Mouse (Mus musculus): ENCODE data around the gene 4933414I15Rik.
A peak's percentile ranks its signal among the peaks of the same experiment; 100 is the strongest.

4933414I15Rik gene

GRCm38 (mm10) chr11:50943506-50943905 is at the start of gene 4933414I15Rik:
4933414I15Rik (minus strand) TSS chr11:50943765.
- no peak for DNase-seq (ENCODE audit: low spot score)

GRCm38 (mm10) chr11:50981667-50982066 is 38.1 kb upstream of the 4933414I15Rik start, which contains the start of gene Olfr1377:
Olfr1377 (plus strand) TSS chr11:50981967.
- DNase-seq (ENCODE audit: low spot score), result no peak

- DNase-seq (ENCODE audit: low spot score), result no peak
These were observed 33.7 kb upstream of the 4933414I15Rik start for GRCm38 (mm10) chr11:50977216-50977615.

- no peak for DNase-seq (ENCODE audit: low spot score)
These were observed 22.7 kb upstream of the 4933414I15Rik start, which contains the start of gene Olfr1378 for GRCm38 (mm10) chr11:50966230-50966629. Olfr1378 (plus strand) TSS chr11:50966530.

- no peak for DNase-seq (ENCODE audit: low spot score)
These were observed 21.3 kb upstream of the 4933414I15Rik start for GRCm38 (mm10) chr11:50964886-50965285.

- no peak for DNase-seq (ENCODE audit: low spot score)
These were observed 10.1 kb upstream of the 4933414I15Rik start, which contains the start of gene Prop1 for GRCm38 (mm10) chr11:50953665-50954064. Prop1 (minus strand) TSS chr11:50953765.

DNA sequence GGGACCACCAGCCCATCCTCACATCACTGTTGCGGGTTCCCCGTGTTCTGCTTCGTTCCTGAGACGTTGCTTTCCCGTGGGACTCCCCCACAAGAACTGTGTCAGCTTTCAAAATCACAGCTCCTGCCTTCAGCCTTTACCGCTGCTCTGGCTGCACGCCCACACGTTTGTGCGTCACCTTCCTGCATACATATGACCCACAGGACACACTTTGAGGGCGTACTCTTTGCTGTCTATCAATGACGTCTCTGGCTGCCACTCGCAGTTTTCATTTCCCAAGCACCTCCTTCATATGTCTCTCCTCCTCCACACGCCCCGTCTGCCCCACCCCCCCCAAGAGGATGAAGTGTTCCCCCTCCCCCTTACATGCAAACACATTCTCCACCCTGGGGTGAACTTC is 8.7 kb upstream of the 4933414I15Rik start:
- DNase-seq (ENCODE audit: low spot score), result no peak

DNA sequence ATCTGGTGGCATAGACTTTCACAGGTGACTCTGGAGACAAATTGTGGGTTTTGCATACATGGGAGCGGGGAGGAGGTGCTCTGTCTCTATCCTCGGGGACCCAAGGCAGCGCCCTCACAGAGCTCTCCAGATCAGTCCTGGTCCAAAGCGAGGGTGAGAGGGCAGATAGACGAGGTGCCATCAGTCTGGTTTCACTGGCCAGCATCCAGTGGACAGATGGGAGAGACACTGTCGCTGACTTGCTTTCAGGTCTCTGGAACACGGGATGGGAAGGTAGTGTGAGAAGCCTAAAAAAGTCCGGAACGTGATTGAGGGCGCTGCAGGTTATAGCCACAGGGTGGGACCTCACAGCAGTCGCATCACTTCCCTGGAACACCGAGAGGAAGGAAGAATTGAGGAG is 1.2 kb downstream of the 4933414I15Rik start:
- no peak for DNase-seq (ENCODE audit: low spot score)

DNA sequence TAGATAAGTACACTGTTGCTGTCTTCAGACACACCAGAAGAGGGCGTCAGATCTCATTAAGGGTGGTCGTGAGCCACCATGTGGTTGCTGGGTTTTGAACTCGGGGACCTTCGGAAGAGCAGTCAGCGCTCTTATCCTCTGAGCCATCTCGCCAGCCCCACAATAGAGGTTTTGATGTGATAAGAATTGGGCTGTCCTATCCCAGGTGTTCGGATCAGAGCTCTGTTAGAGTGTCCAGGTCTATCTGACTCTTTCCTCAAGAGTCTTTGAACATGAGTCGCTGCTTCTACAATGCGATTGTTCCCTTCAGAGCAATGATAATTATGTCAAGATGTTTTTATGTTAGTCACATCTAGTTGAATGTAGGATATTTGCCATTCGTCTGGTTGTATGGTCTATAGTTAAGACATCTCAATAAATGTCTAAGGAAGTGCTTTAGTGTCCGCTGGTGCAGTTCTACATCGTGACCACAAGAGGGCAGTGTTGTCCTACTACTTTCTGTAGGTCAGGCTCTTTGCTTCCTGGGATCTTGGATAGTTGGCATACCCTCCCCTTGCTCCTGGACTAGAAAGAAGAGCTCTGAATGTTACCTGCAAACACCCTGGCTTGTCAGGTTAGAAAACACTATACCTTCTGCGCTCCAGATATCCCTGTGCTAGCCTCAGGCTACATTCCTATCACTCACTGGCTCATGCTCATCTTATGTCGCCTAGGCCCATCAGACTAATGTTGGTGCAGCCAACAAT is 3.8 kb downstream of the 4933414I15Rik start:
- DNase-seq (ENCODE audit: low spot score), result peak; percentile 87

DNA sequence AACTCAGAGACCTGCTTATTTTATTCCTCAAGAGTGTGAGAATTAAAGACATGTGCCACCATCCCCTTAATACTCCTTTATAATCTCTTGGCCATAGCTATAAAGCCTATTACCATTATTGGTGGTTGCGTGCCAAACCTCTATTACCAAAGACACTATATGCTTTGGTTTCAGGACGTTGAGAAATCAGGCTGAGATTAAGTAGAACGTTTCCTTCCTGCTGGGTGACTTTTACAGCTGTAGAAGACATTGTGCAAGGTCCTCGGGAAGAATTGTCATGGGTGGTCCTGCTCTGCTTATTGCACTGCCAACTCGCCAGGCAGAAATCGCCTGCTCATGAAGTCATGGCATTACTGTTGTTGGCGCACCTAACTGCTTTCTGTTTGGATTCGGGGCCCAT is 5.1 kb downstream of the 4933414I15Rik start:
- no peak for DNase-seq (ENCODE audit: low spot score)

- no peak for DNase-seq (ENCODE audit: low spot score)
These were observed 11.5 kb downstream of the 4933414I15Rik start for GRCm38 (mm10) chr11:50932040-50932439.

- DNase-seq (ENCODE audit: low spot score), result peak; percentile 87
These were observed 12.1 kb downstream of the 4933414I15Rik start, which contains the start of gene Zfp354b for GRCm38 (mm10) chr11:50931451-50931866. Zfp354b (minus strand) TSS chr11:50931633.

- DNase-seq (ENCODE audit: low spot score), result peak; percentile 11
These were observed 12.5 kb downstream of the 4933414I15Rik start for GRCm38 (mm10) chr11:50931021-50931420.

GRCm38 (mm10) chr11:50930469-50931014 is 13.0 kb downstream of the 4933414I15Rik start:
- DNase-seq (ENCODE audit: low spot score), result peak; percentile 12

- DNase-seq (ENCODE audit: low spot score), result peak; percentile 95
These were observed 27.8 kb downstream of the 4933414I15Rik start, which contains the start of gene Zfp2 for GRCm38 (mm10) chr11:50915671-50916320. Zfp2 (minus strand) TSS chr11:50916165.

- DNase-seq (ENCODE audit: low spot score), result no peak
These were observed 29.1 kb downstream of the 4933414I15Rik start for GRCm38 (mm10) chr11:50914461-50914860.

- DNase-seq (ENCODE audit: low spot score), result no peak
These were observed 30.3 kb downstream of the 4933414I15Rik start for GRCm38 (mm10) chr11:50913301-50913700.

- DNase-seq (ENCODE audit: low spot score), result no peak
These were observed 35.4 kb downstream of the 4933414I15Rik start for GRCm38 (mm10) chr11:50908136-50908535.

DNA sequence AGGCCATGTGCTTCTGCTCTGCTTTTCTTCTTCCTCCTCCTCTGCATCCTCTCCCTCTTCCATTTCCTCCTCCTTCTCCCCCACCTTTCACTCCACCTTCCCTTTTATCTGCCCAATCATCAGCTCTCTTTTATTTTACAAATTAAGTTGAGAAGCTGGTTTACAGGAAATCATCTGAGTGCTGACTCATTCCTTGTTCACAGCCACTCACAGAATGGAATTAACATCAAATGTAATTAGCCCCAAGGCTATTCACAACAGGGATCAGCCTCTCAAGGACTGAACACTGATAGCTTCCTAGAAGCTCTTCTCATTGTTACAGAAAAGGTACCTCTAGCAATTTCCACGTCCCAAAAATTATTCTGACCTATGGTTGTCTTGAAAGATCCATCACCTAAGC is 46.2 kb downstream of the 4933414I15Rik start:
- no peak for DNase-seq (ENCODE audit: low spot score)

- peak; percentile 38 for DNase-seq (ENCODE audit: low spot score)
These were observed 51.1 kb downstream of the 4933414I15Rik start for GRCm38 (mm10) chr11:50892441-50892840.

Data from embryo, embryonic 10 days (tissue).